Mouse (Mus musculus): Measurements from ENCODE around the gene Igfbp5. TPM values are rescaled to one million over a fixed set of nuclear protein-coding genes. Genes with fewer than 3 reads are reported as not detected.

Igfbp5 gene
- polyA plus RNA-seq, 1 experiment from 2014 or later: 85.0 TPM

DNA sequence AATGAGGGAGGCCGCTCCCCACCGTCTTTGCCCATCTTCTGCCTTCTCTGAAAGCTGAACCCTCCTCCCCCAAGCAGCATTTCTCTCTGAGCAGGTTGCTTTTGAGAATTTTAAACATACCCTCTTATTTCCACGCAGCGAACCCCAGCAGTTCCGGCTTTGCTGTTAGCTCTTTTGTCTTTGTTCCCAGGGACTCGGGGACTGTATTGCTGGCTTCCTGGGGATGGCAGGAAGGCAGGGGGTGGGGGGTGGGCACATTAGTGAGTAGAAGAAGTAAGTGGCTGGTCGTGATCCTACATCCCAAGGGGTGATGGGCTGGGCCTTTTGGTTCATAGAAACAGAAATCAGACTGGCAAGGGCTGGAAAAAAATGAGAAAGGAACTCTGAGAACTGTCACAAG, 47.8 kb downstream of the Igfbp5 start:
- Histone ChIP-seq H3K4me3 (ENCODE audit: low read depth, low read length) (peak overlapping the region; percentile 74), H3K36me3 (ENCODE audit: control insufficient read depth, insufficient read depth, low read length) (no peaks in the 10 kb centered on the region), H3K4me1 (ENCODE audit: control insufficient read depth, insufficient read depth, low read length) (peaks cover 22% of the 10 kb centered on the region), H3K27me3 (ENCODE audit: control insufficient read depth, insufficient read depth, low read length) (no peaks in the 10 kb centered on the region), H3K9me3 (ENCODE audit: control insufficient read depth, low read length) (no peaks in the 10 kb centered on the region), H3K9ac (replicated peaks; ENCODE audit: low read depth, low read length) (peak overlapping the region; percentile 47), H3K4me2 (ENCODE audit: low read depth, low read length) (peak overlapping the region; percentile 84), H3K27ac (ENCODE audit: low read depth, low read length) (peak overlapping the region; percentile 80)
- WGBS: 2% methylated on average over 7 of the region's 7 CpGs
- no peak for ATAC-seq (ENCODE audit: low read depth)

DNA sequence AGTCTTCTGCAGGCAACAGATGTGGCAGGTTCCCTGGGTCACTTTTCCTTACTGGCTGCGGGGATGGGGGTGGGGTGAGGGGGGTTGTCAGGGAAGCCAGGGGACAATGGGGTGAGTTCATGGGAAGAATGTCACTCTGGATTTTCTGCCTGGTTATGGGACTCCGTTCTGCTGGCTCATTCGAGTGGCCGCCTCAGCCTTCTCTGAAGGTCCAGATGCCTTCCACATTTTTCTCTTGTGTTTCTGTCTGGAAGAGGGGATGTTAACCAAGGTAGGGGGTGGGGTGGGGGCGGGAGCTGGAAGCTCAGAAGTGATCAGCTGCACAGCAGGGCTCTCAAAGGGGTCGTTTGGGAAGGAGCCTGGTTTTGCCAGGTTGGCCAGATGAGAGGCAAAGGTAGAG, 48.2 kb downstream of the Igfbp5 start:
- peak overlapping the region; percentile 80 for H3K27ac ChIP-seq (ENCODE audit: low read depth, low read length)
- peak overlapping the region; percentile 84 for H3K4me2 ChIP-seq (ENCODE audit: low read depth, low read length)
- peak overlapping the region; percentile 74 for H3K4me3 ChIP-seq (ENCODE audit: low read depth, low read length)
- H3K9ac ChIP-seq (replicated peaks; ENCODE audit: low read depth, low read length): peak overlapping the region; percentile 79; the same call in 1 of the 2 replicates
- ATAC-seq (ENCODE audit: low read depth): no peak
- 2% methylated on average over 6 of the region's 6 CpGs for WGBS
- no peaks in the 10 kb centered on the region for H3K9me3 ChIP-seq (ENCODE audit: control insufficient read depth, low read length)
- no peaks in the 10 kb centered on the region for H3K36me3 ChIP-seq (ENCODE audit: control insufficient read depth, insufficient read depth, low read length)
- no peaks in the 10 kb centered on the region for H3K27me3 ChIP-seq (ENCODE audit: control insufficient read depth, insufficient read depth, low read length)
- H3K4me1 ChIP-seq (ENCODE audit: control insufficient read depth, insufficient read depth, low read length): peaks cover 22% of the 10 kb centered on the region

DNA sequence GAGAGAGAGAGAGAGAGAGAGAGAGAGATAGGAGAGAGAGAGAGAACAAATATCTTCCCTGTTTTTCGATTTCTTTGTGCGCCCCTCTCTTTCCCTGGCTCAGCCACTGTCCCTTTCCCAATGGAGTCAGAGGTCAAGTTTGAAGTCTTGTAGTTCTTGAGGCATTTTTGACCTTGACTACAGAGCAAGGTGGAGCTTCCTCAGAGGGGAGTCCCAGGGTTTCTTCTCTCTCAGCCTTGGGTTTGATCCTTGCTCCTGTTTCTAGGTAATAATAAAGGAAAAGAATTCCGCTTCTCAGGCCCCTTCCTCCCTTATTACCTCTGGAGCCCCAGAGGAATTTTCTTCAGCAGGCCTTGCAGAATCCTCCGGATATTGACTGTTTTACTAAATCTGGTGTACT, 48.8 kb downstream of the Igfbp5 start:
- Histone ChIP-seq H3K9me3 (ENCODE audit: control insufficient read depth, low read length) (no peaks in the 10 kb centered on the region), H3K4me3 (ENCODE audit: low read depth, low read length) (peak overlapping the region; percentile 74), H3K36me3 (ENCODE audit: control insufficient read depth, insufficient read depth, low read length) (no peaks in the 10 kb centered on the region), H3K27me3 (ENCODE audit: control insufficient read depth, insufficient read depth, low read length) (no peaks in the 10 kb centered on the region), H3K27ac (ENCODE audit: low read depth, low read length) (peak overlapping the region; percentile 80; the same call in 1 of the 2 replicates), H3K4me2 (ENCODE audit: low read depth, low read length) (peak overlapping the region; percentile 84), H3K4me1 (ENCODE audit: control insufficient read depth, insufficient read depth, low read length) (peaks cover 22% of the 10 kb centered on the region), H3K9ac (replicated peaks; ENCODE audit: low read depth, low read length) (peak overlapping the region; percentile 79; the same call in 1 of the 2 replicates)
- no peak for ATAC-seq (ENCODE audit: low read depth)
- 4% methylated on average over 4 of the region's 4 CpGs for WGBS

DNA sequence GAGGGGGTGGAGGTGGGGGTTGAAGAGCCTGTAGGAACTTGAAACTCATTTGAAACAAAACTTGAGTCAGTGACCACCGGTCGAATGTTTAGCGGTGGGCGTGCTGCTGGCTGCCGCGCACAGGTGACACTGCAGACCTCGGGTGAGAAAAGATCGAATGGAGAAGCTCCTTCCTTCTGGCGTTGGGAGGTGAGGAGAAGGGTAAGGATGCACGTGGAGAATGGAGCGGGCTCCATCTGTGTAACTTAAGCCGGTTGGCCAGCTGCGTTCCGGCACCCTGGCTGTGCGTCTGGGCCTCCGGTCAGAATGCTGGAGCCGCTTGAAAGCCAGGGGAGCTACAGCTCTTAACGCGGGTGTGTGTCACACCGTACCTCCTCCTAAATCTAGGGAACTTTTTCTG, 49.4 kb downstream of the Igfbp5 start:
- WGBS: under 1% methylated on average over 20 of the region's 20 CpGs
- ATAC-seq (ENCODE audit: low read depth): 0 out of 2 replicates have a peak, but pooled peaks have one; percentile 10

DNA sequence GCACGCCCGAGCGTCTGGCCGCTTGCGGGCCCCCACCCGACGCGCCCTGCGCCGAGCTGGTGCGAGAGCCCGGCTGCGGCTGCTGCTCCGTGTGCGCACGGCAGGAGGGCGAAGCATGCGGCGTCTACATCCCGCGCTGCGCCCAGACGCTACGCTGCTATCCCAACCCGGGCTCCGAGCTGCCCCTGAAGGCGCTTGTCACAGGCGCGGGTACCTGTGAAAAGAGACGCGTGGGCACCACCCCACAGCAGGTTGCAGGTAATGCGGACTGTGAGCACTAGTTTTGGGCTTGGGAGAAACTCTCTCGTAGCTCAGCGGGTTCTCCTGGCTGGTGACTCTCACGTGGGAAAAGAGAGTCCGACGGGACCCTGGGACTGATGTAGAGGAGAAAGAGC, 50.0 kb downstream of the Igfbp5 start:
- H3K27ac ChIP-seq (ENCODE audit: low read depth, low read length): peak overlapping the region; percentile 66
- H3K4me1 ChIP-seq (ENCODE audit: control insufficient read depth, insufficient read depth, low read length): peaks cover 22% of the 10 kb centered on the region
- peak overlapping the region; percentile 74 for H3K4me3 ChIP-seq (ENCODE audit: low read depth, low read length)
- ATAC-seq (ENCODE audit: low read depth): peak; percentile 71
- WGBS: under 1% methylated on average over 37 of the region's 37 CpGs
- no peaks in the 10 kb centered on the region for H3K36me3 ChIP-seq (ENCODE audit: control insufficient read depth, insufficient read depth, low read length)
- H3K4me2 ChIP-seq (ENCODE audit: low read depth, low read length): peak overlapping the region; percentile 84
- peak overlapping the region; percentile 79 for H3K9ac ChIP-seq (replicated peaks; ENCODE audit: low read depth, low read length)
- H3K9me3 ChIP-seq (ENCODE audit: control insufficient read depth, low read length): no peaks in the 10 kb centered on the region
- no peaks in the 10 kb centered on the region for H3K27me3 ChIP-seq (ENCODE audit: control insufficient read depth, insufficient read depth, low read length)

More for the DNA sequence above, 49.4 kb downstream of the Igfbp5 start:
- Histone ChIP-seq H3K9ac (replicated peaks; ENCODE audit: low read depth, low read length) (peak overlapping the region; percentile 79), H3K27ac (ENCODE audit: low read depth, low read length) (no peak overlapping the region), H3K4me3 (ENCODE audit: low read depth, low read length) (peak overlapping the region; percentile 74), H3K9me3 (ENCODE audit: control insufficient read depth, low read length) (no peaks in the 10 kb centered on the region), H3K36me3 (ENCODE audit: control insufficient read depth, insufficient read depth, low read length) (no peaks in the 10 kb centered on the region), H3K4me2 (ENCODE audit: low read depth, low read length) (peak overlapping the region; percentile 84), H3K4me1 (ENCODE audit: control insufficient read depth, insufficient read depth, low read length) (peaks cover 22% of the 10 kb centered on the region), H3K27me3 (ENCODE audit: control insufficient read depth, insufficient read depth, low read length) (no peaks in the 10 kb centered on the region)

DNA sequence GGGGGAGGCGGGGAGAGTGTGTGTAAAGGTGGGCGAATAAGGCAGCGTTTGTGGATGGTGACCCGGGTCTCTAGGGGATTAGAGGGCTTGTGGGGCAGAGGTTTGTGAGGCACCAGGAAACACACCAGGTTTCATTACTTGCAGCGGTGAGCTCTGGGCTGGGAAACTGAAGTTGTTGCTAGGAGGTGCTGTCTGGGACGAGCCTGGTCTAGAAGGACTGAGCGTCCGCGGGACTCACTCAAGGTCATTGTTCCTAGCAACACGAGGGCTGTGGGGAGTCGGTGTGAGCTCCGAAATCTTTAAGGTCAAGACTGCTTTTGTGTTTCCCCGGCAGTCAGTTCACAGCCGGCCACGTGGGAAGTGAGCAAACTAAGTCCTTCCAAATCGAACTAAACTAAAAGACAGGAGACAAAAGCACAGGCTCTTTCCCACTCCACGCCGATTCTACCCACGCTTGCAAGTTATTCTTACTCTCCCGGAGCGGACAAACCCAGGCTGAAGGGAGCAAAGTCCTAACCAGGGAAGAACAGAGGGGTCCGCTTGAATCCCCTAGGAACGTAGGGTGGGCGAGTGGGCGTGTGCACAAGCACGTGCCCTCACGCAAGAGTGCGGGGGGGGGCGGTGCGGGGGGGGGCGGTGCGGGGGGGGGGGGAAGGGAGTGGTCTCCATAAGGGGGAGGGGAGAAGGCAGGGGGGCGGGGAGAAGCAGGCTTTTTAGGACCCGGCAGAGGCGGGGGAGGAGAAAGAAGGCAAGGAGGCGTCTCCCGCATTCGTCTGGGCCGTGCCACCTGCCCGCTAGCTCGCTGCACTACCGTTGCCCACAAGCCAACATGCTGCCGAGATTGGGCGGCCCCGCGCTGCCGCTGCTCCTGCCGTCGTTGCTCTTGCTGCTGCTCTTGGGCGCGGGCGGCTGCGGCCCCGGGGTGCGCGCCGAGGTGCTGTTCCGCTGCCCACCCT, 50.7 kb downstream of the Igfbp5 start, which contains the start of gene Igfbp2:
Gene Igfbp2, plus strand, starts transcription at position 753 of the 956 bp plus-strand sequence.
- Histone ChIP-seq H3K4me2 (ENCODE audit: low read depth, low read length) (peak within 1 kb of the TSS; percentile 84), H3K36me3 (ENCODE audit: control insufficient read depth, insufficient read depth, low read length) (no peaks in the 10 kb centered on the region), H3K9me3 (ENCODE audit: control insufficient read depth, low read length) (no peaks in the 10 kb centered on the region), H3K4me3 (ENCODE audit: low read depth, low read length) (peak within 1 kb of the TSS; percentile 74), H3K27me3 (ENCODE audit: control insufficient read depth, insufficient read depth, low read length) (no peaks in the 10 kb centered on the region), H3K9ac (replicated peaks; ENCODE audit: low read depth, low read length) (peak within 1 kb of the TSS; percentile 79), H3K27ac (ENCODE audit: low read depth, low read length) (peak within 1 kb of the TSS; percentile 66), H3K4me1 (ENCODE audit: control insufficient read depth, insufficient read depth, low read length) (peaks cover 22% of the 10 kb centered on the region)
- ATAC-seq (ENCODE audit: low read depth): peak; percentile 78
- under 1% methylated on average over 51 of the region's 58 CpGs for WGBS

- Histone ChIP-seq H3K4me2 (ENCODE audit: low read depth, low read length) (no peak overlapping the region), H3K9ac (replicated peaks; ENCODE audit: low read depth, low read length) (no peak overlapping the region), H3K4me3 (ENCODE audit: low read depth, low read length) (no peak overlapping the region), H3K9me3 (ENCODE audit: control insufficient read depth, low read length) (no peaks in the 10 kb centered on the region), H3K36me3 (ENCODE audit: control insufficient read depth, insufficient read depth, low read length) (no peaks in the 10 kb centered on the region), H3K27me3 (ENCODE audit: control insufficient read depth, insufficient read depth, low read length) (no peaks in the 10 kb centered on the region), H3K4me1 (ENCODE audit: control insufficient read depth, insufficient read depth, low read length) (peaks cover 18% of the 10 kb centered on the region), H3K27ac (ENCODE audit: low read depth, low read length) (no peak overlapping the region)
- no peak for ATAC-seq (ENCODE audit: low read depth)
- 60% methylated on average over 10 of the region's 10 CpGs for WGBS
Measured at GRCm38 (mm10) chr1:72822893-72823292, 51.8 kb downstream of the Igfbp5 start.

- Histone ChIP-seq H3K36me3 (ENCODE audit: control insufficient read depth, insufficient read depth, low read length) (no peaks in the 10 kb centered on the region), H3K27me3 (ENCODE audit: control insufficient read depth, insufficient read depth, low read length) (no peaks in the 10 kb centered on the region), H3K4me1 (ENCODE audit: control insufficient read depth, insufficient read depth, low read length) (no peaks in the 10 kb centered on the region), H3K9ac (replicated peaks; ENCODE audit: low read depth, low read length) (no peak overlapping the region), H3K27ac (ENCODE audit: low read depth, low read length) (no peak overlapping the region), H3K4me2 (ENCODE audit: low read depth, low read length) (no peak overlapping the region), H3K9me3 (ENCODE audit: control insufficient read depth, low read length) (no peaks in the 10 kb centered on the region), H3K4me3 (ENCODE audit: low read depth, low read length) (no peak overlapping the region)
- WGBS: 93% methylated on average over 6 of the region's 6 CpGs
- ATAC-seq (ENCODE audit: low read depth): no peak
Measured at GRCm38 (mm10) chr1:72819995-72820394, 54.7 kb downstream of the Igfbp5 start.

DNA sequence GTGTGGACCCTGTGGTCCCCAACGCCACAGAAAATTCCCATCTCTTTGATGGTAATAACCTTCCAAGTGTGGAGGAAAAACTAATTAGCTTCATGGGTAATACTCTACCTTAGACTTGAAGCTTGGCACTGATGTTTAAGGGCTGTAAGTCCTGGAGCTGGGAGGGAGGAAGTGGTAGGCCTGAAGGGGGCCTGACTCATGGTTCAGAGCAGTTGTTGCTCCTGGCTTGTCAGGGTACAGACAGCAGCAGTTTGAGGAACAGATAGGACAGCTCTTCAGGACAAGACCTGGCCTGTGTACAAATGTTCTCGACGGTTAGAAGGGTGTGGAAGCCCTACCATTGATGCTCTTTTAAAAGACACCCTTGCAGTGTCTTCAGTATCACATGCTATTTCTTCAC, 59.1 kb downstream of the Igfbp5 start:
- 0 out of 2 replicates have a peak, but pooled peaks cover 2% of the 10 kb centered on the region for H3K4me1 ChIP-seq (ENCODE audit: control insufficient read depth, insufficient read depth, low read length)
- no peaks in the 10 kb centered on the region for H3K27me3 ChIP-seq (ENCODE audit: control insufficient read depth, insufficient read depth, low read length)
- no peak overlapping the region for H3K27ac ChIP-seq (ENCODE audit: low read depth, low read length)
- WGBS: 92% methylated on average over 3 of the region's 3 CpGs
- H3K4me3 ChIP-seq (ENCODE audit: low read depth, low read length): no peak overlapping the region
- H3K4me2 ChIP-seq (ENCODE audit: low read depth, low read length): no peak overlapping the region
- no peak for ATAC-seq (ENCODE audit: low read depth)
- H3K36me3 ChIP-seq (ENCODE audit: control insufficient read depth, insufficient read depth, low read length): no peaks in the 10 kb centered on the region
- H3K9ac ChIP-seq (replicated peaks; ENCODE audit: low read depth, low read length): no peak overlapping the region
- no peaks in the 10 kb centered on the region for H3K9me3 ChIP-seq (ENCODE audit: control insufficient read depth, low read length)

Measured in neural tube, embryonic 14.5 days (tissue).